Mouse (Mus musculus): ENCODE data around the gene Olfr1080.

DNA sequence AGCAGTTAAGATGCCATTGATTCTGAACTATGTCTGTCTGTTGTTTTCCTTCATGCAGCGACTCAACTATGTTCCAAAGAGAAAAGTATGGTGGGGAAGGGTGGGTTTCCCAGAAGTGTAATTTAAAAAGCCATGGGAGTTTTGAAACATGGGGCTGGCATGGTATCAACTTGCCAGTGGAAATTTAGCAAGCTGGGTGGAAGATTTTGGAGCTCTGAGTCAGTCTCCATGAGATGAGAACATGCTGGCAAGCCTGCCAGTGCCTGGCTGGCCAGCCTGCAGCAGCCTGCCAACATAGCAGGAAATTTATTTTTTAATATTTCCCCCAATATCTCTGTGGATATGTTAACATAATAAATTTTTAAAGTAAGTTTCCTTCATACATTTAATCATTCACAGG is 27.0 kb downstream of the Olfr1080 start:
- no peak for TF ChIP-seq CTCF (IDR thresholded peaks at IDR 0.05; ENCODE audit: extremely low read depth, insufficient read depth, insufficient read length, insufficient replicate concordance)
- no peak for TF ChIP-seq POLR2A (IDR thresholded peaks at IDR 0.05; ENCODE audit: low read depth, low read length)
